Mouse (Mus musculus) MEL (cell line): ENCODE measurements at regions not wholly inside any gene's neighbourhood (a gene's known extent, or its start where the extent isn't known, plus 50 kb on each side); places are given as distances from the start of the nearest gene placed in this dataset.

Experiments used
- DNase-seq: peaks from one replicate; pipeline ENCODE4 v3.0.0; 2011; ENCODE audit warnings: low read depth, low spot score
- H3K27ac ChIP-seq: 2 replicates; pipeline ENCODE4 v1.5.1; 2012; ENCODE audit warnings: low read depth, mild to moderate bottlenecking, control low read depth, low read length, moderate library complexity; ENCODE audit not compliant: control insufficient read depth
- H3K27me3 ChIP-seq, 2 experiments: fragments of 150-350 bp in 1 of 2; sonication (generic) in 1 of 2; 2 replicates each; pipeline ENCODE4 v1.6.1; 2012; ENCODE audit warnings: low read length in 2 of 2, mild to moderate bottlenecking in 2 of 2, improper control_type of control experiment in 1 of 2, moderate library complexity in 1 of 2; ENCODE audit not compliant: insufficient read depth in 2 of 2, control insufficient read depth in 1 of 2
- H3K36me3 ChIP-seq, 2 experiments: 2 replicates each; pipeline ENCODE4 v1.6.1; 2012 to 2014; ENCODE audit warnings: low read length in 2 of 2, improper control_type of control experiment in 1 of 2, inconsistent platforms in 1 of 2, mild to moderate bottlenecking in 1 of 2; ENCODE audit not compliant: insufficient read depth in 2 of 2, control insufficient read depth in 1 of 2
- H3K4me1 ChIP-seq, 2 experiments: fragments of 150-350 bp in 1 of 2; sonication (generic) in 1 of 2; 2 replicates each; pipeline ENCODE4 v1.6.1; 2012; ENCODE audit warnings: low read length in 2 of 2, improper control_type of control experiment in 1 of 2, mild to moderate bottlenecking in 1 of 2; ENCODE audit not compliant: insufficient read depth in 2 of 2, control insufficient read depth in 1 of 2
- H3K4me3 ChIP-seq, 2 experiments: fragments of 150-350 bp in 1 of 2; sonication (generic) in 1 of 2; 2 replicates each; pipeline ENCODE4 v1.5.1; 2012; ENCODE audit warnings: low read depth in 2 of 2, low read length in 2 of 2, mild to moderate bottlenecking in 2 of 2, moderate library complexity in 2 of 2, control low read depth in 1 of 2, improper control_type of control experiment in 1 of 2; ENCODE audit not compliant: control insufficient read depth in 1 of 2, insufficient read depth in 1 of 2
- H3K79me2 ChIP-seq: 2 replicates; pipeline ENCODE4 v1.6.1; 2012; ENCODE audit warnings: mild to moderate bottlenecking, low read length, moderate library complexity; ENCODE audit not compliant: control insufficient read depth, poor library complexity, insufficient read depth
- H3K9ac ChIP-seq: 2 replicates; pipeline ENCODE4 v1.6.1; 2012; ENCODE audit warnings: low read depth, mild to moderate bottlenecking, control low read depth, low read length, moderate library complexity; ENCODE audit not compliant: control insufficient read depth, poor library complexity, severe bottlenecking
- H3K9me3 ChIP-seq: fragments of 150-350 bp; sonication (generic); replicated peaks from 2 replicates; pipeline ENCODE4 v1.6.1; 2012; ENCODE audit warnings: mild to moderate bottlenecking, low read length, improper control_type of control experiment, moderate library complexity; ENCODE audit not compliant: insufficient read depth
- BHLHE40 ChIP-seq: IDR thresholded peaks from 2 replicates; pipeline ENCODE4 v1.6.1; 2012; ENCODE audit warnings: low read depth, mild to moderate bottlenecking, inconsistent platforms, low read length, improper control_type of control experiment, borderline replicate concordance
- CHD1 ChIP-seq: IDR thresholded peaks from 2 replicates; pipeline ENCODE4 v1.6.1; 2012; ENCODE audit warnings: low read depth, mild to moderate bottlenecking, inconsistent platforms, low read length, improper control_type of control experiment
- E2F4 ChIP-seq: IDR thresholded peaks from 2 replicates; pipeline ENCODE4 v1.6.1; 2011; ENCODE audit warnings: low read depth, low read length, improper control_type of control experiment, borderline replicate concordance
- ELF1 ChIP-seq: IDR thresholded peaks from 2 replicates; pipeline ENCODE4 v1.6.1; 2014; ENCODE audit warnings: low read depth, mild to moderate bottlenecking, inconsistent platforms, low read length, improper control_type of control experiment, moderate library complexity
- EP300 ChIP-seq, 2 experiments: IDR thresholded peaks; 2 replicates each; pipeline ENCODE4 v1.6.1; 2011; ENCODE audit warnings: improper control_type of control experiment in 2 of 2, low read length in 2 of 2, low read depth in 1 of 2, mild to moderate bottlenecking in 1 of 2
- ETS1 ChIP-seq: IDR thresholded peaks from 2 replicates; pipeline ENCODE4 v1.6.1; 2012; ENCODE audit warnings: low read depth, mild to moderate bottlenecking, inconsistent platforms, low read length, improper control_type of control experiment, moderate library complexity
- GATA1 ChIP-seq: IDR thresholded peaks from 2 replicates; pipeline ENCODE4 v1.6.1; 2011; ENCODE audit warnings: low read depth, low read length, improper control_type of control experiment
- HCFC1 ChIP-seq: IDR thresholded peaks from 2 replicates; pipeline ENCODE4 v1.6.1; 2012; ENCODE audit warnings: low read depth, mild to moderate bottlenecking, inconsistent platforms, low read length, improper control_type of control experiment, moderate library complexity
- JUND ChIP-seq: IDR thresholded peaks from 2 replicates; pipeline ENCODE4 v1.6.1; 2011; ENCODE audit warnings: low read depth, mild to moderate bottlenecking, improper control_type of control experiment, low read length
- KAT2A ChIP-seq: conservative IDR thresholded peaks from 2 replicates; pipeline ENCODE4 v1.6.1; 2012; ENCODE audit warnings: low read depth, low read length, improper control_type of control experiment, inconsistent platforms
- MAFK ChIP-seq: IDR thresholded peaks from 2 replicates; pipeline ENCODE4 v1.6.1; 2011; ENCODE audit warnings: low read depth, mild to moderate bottlenecking, low read length, improper control_type of control experiment, borderline replicate concordance
- MAX ChIP-seq: IDR thresholded peaks from 2 replicates; pipeline ENCODE4 v1.6.1; 2011; ENCODE audit warnings: low read length, improper control_type of control experiment
- MAZ ChIP-seq: IDR thresholded peaks from 2 replicates; pipeline ENCODE4 v1.6.1; 2012; ENCODE audit warnings: low read depth, mild to moderate bottlenecking, inconsistent platforms, low read length, improper control_type of control experiment
- MYB ChIP-seq: IDR thresholded peaks from 2 replicates; pipeline ENCODE4 v1.6.1; 2011; ENCODE audit warnings: mild to moderate bottlenecking, low read depth, low read length, improper control_type of control experiment
- MYC ChIP-seq: IDR thresholded peaks from 2 replicates; pipeline ENCODE4 v1.6.1; 2011; ENCODE audit warnings: low read depth, mild to moderate bottlenecking, low read length, improper control_type of control experiment, moderate library complexity
- NELFE ChIP-seq: IDR thresholded peaks from 2 replicates; pipeline ENCODE4 v1.6.1; 2011; ENCODE audit warnings: low read depth, low read length, improper control_type of control experiment
- NRF1 ChIP-seq: IDR thresholded peaks from 2 replicates; pipeline ENCODE4 v1.6.1; 2014; ENCODE audit warnings: low read depth, mild to moderate bottlenecking, inconsistent platforms, low read length, improper control_type of control experiment, moderate library complexity; ENCODE audit not compliant: poor library complexity, insufficient read depth, severe bottlenecking
- POLR2A ChIP-seq, 2 experiments: IDR thresholded peaks; 2 replicates each; pipeline ENCODE4 v1.6.1; 2011 to 2012; ENCODE audit warnings: low read length in 2 of 2, mild to moderate bottlenecking in 2 of 2, control low read depth in 1 of 2, improper control_type of control experiment in 1 of 2, low read depth in 1 of 2, moderate library complexity in 1 of 2; ENCODE audit not compliant: control insufficient read depth in 1 of 2, insufficient read depth in 1 of 2, poor library complexity in 1 of 2
- POLR2AphosphoS2 ChIP-seq: IDR thresholded peaks from 2 replicates; pipeline ENCODE4 v1.6.1; 2011; ENCODE audit warnings: low read length, improper control_type of control experiment
- RAD21 ChIP-seq: IDR thresholded peaks from 2 replicates; pipeline ENCODE4 v1.6.1; 2011; ENCODE audit warnings: mild to moderate bottlenecking, low read depth, low read length, improper control_type of control experiment
- RCOR1 ChIP-seq: IDR thresholded peaks from 2 replicates; pipeline ENCODE4 v1.6.1; 2012; ENCODE audit warnings: low read depth, mild to moderate bottlenecking, inconsistent platforms, low read length, improper control_type of control experiment
- TBP ChIP-seq: IDR thresholded peaks from 2 replicates; pipeline ENCODE4 v1.8.0; 2011; ENCODE audit warnings: low read depth, low read length, improper control_type of control experiment
- UBTF ChIP-seq: IDR thresholded peaks from 2 replicates; pipeline ENCODE4 v1.6.1; 2012; ENCODE audit warnings: low read depth, mild to moderate bottlenecking, inconsistent platforms, low read length, improper control_type of control experiment, moderate library complexity, borderline replicate concordance; ENCODE audit not compliant: insufficient read depth
- USF2 ChIP-seq, 2 experiments: IDR thresholded peaks; 2 replicates each; pipeline ENCODE4 v1.6.1; 2011 to 2012; ENCODE audit warnings: improper control_type of control experiment in 2 of 2, low read length in 2 of 2, borderline replicate concordance in 1 of 2, inconsistent platforms in 1 of 2, low read depth in 1 of 2, mild to moderate bottlenecking in 1 of 2; ENCODE audit not compliant: insufficient read depth in 1 of 2
- ZC3H11A ChIP-seq: IDR thresholded peaks from 2 replicates; pipeline ENCODE4 v1.6.1; 2012; ENCODE audit warnings: low read depth, mild to moderate bottlenecking, inconsistent platforms, low read length, improper control_type of control experiment
- ZKSCAN1 ChIP-seq: IDR thresholded peaks from 2 replicates; pipeline ENCODE4 v1.6.1; 2012; ENCODE audit warnings: low read depth, mild to moderate bottlenecking, inconsistent platforms, low read length, improper control_type of control experiment, moderate library complexity
- ZNF384 ChIP-seq: IDR thresholded peaks from 2 replicates; pipeline ENCODE4 v1.6.1; 2012; ENCODE audit warnings: low read depth, mild to moderate bottlenecking, inconsistent platforms, low read length, improper control_type of control experiment

DNA sequence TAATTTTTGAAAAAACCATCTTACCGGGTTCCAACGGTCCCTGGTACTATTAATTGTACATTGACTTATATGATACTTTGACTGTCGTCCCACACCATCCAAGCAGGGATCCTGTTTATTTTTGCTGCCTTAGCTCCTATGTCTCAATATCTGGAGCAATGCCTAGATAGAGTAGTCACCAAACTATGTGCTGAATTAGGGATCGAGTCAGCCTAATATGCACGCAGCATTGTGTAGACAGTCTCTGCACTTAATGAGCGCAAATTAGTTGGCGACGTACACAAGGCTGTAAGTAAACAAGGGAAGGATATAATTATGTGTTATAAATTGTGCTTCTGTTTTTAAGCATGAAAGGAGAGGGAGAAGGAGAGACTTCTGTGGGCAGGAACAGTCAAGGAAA lies 1140.1 kb upstream of the Gulo start:
- TF ChIP-seq POLR2AphosphoS2 (no peak), ZC3H11A (no peak), ZNF384 (no peak), RCOR1 (no peak), USF2 (IDR thresholded peaks at IDR 0.05; ENCODE audit: borderline replicate concordance in 1 of 2, insufficient read depth in 1 of 2, low read depth in 1 of 2, low read length in 2 of 2) (no peak), MAFK (no peak), MYB (no peak), POLR2A (IDR thresholded peaks at IDR 0.05; ENCODE audit: control insufficient read depth in 1 of 2, insufficient read depth in 1 of 2, low read depth in 1 of 2, low read length in 2 of 2, poor library complexity in 1 of 2) (no peak), UBTF (no peak), NELFE (no peak), BHLHE40 (no peak), NRF1 (no peak), RAD21 (no peak), ETS1 (no peak), JUND (no peak), CHD1 (no peak), MAZ (no peak), EP300 (IDR thresholded peaks at IDR 0.05; ENCODE audit: low read depth in 1 of 2, low read length in 2 of 2) (no peak), HCFC1 (no peak)
- no peaks in the 10 kb centered on the region for H3K79me2 ChIP-seq

DNA sequence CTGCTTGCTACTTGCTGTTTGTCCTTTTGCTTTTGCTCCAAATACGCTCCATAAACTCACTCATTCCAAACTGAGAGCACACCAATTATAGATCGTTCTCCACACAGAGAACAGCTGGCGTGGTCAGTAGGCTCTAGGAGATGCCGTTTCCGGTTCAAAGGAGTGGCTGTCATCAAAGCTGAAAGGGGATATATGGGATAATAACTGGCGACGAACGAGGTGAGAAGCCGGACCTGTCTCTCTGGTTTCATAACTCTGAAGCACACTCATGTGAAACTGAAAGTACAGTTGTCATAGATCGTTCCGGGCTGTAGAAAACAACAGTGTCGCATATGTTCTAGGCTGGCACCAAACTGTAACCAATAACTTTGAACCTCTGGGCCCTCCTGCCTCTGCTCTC lies 1137.6 kb upstream of the Gulo start:
- no peak for DNase-seq
- no peak overlapping the region for H3K4me3 ChIP-seq
- no peaks in the 10 kb centered on the region for H3K4me1 ChIP-seq
- H3K9ac ChIP-seq: no peak overlapping the region
- TF ChIP-seq MYC (no peak), KAT2A (no peak), ETS1 (no peak), BHLHE40 (no peak), MAX (no peak), E2F4 (no peak), CHD1 (no peak), NRF1 (no peak), TBP (no peak), ELF1 (no peak), EP300 (IDR thresholded peaks at IDR 0.05; ENCODE audit: low read depth in 1 of 2, low read length in 2 of 2) (no peak), UBTF (no peak), GATA1 (no peak), JUND (no peak), ZKSCAN1 (no peak)
- no peak overlapping the region for H3K27ac ChIP-seq
- H3K9me3 ChIP-seq: no peaks in the 10 kb centered on the region
- H3K79me2 ChIP-seq: no peaks in the 10 kb centered on the region
- H3K36me3 ChIP-seq: no peaks in the 10 kb centered on the region
- no peaks in the 10 kb centered on the region for H3K27me3 ChIP-seq

More for the DNA sequence above, 1140.1 kb upstream of the Gulo start:
- H3K4me3 ChIP-seq: no peak overlapping the region
- H3K9ac ChIP-seq: no peak overlapping the region
- H3K27me3 ChIP-seq: no peaks in the 10 kb centered on the region
- no peaks in the 10 kb centered on the region for H3K9me3 ChIP-seq
- no peak for DNase-seq
- no peaks in the 10 kb centered on the region for H3K4me1 ChIP-seq
- no peak overlapping the region for H3K27ac ChIP-seq
- no peaks in the 10 kb centered on the region for H3K36me3 ChIP-seq
